Mouse (Mus musculus) urinary bladder, postnatal 36 days (tissue): ENCODE measurements around the gene Dusp3.

Experiments
- DNase-seq, 2 experiments: peaks; one replicate each; pipeline ENCODE4 v3.0.0; 2022; ENCODE audit warnings: low spot score in 2 of 2, mixed read lengths in 1 of 2

Gene Dusp3

GRCm38 (mm10) chr11:101976949-101977348 lies 9.9 kb downstream of the Dusp3 start:
- no peak for DNase-seq

DNA sequence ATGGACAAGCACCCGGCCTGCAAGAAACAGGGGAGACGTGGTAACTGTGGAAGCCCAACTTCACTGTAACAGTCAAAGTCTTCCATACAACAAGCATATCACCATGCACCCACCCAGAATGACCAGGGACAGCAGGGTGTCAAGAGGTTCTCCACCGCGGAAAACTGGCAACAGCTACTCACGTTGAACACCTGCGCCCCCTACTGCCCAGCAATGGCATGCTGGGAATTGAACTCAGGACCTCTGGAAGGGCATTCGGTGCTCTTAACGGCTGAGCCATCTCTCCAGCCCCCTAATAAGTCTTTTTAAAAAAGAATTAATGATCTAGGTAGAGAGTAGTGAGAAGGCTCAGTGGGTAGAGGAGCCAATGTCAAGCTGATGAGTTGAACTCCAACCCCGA lies 11.9 kb downstream of the Dusp3 start:
- no peak for DNase-seq

- DNase-seq, result no peak
These were observed 12.6 kb downstream of the Dusp3 start for GRCm38 (mm10) chr11:101974181-101974580.

DNA sequence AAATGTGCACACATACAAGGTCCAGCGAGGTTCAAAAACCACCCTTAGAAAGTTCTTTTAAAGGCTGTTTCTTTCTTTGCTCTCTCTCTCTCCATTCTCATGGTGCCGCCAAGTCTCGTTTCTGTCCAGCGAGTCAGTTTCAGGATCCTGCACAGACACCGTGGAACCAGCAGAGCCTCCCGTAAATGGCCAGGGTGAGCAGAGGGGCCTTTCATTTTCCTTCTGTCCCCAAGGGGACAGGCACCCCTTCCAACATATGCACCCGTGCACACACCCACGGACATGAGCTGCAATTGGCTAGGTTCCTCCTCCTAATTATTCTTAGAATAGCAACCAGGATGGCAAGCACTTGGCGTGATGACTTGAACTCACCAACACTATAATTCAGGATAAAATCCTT lies 13.3 kb downstream of the Dusp3 start:
- no peak for DNase-seq

- no peak for DNase-seq
These were observed 14.2 kb downstream of the Dusp3 start for GRCm38 (mm10) chr11:101972651-101973050.

DNA sequence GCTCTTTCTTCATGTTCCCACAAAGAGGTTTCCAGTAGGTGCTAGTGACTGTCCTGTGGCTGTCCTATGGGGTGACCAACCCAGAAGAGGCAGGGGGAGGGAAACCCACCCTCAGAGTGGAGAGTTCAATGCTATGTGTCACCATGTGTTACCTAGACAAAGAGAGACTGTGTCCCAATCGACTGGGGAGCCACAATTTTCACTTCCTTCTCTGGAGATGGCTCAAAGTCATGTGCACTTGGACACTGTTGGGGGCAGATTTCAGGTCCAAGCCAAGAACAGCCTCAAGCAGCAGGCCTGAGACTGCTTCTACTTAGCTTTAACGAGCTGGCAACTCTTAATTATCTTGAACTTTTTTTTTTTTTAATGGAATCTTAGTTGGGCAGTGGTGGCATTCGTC lies 14.7 kb downstream of the Dusp3 start:
- no peak for DNase-seq

GRCm38 (mm10) chr11:101971410-101971809 lies 15.4 kb downstream of the Dusp3 start:
- DNase-seq, result no peak

DNA sequence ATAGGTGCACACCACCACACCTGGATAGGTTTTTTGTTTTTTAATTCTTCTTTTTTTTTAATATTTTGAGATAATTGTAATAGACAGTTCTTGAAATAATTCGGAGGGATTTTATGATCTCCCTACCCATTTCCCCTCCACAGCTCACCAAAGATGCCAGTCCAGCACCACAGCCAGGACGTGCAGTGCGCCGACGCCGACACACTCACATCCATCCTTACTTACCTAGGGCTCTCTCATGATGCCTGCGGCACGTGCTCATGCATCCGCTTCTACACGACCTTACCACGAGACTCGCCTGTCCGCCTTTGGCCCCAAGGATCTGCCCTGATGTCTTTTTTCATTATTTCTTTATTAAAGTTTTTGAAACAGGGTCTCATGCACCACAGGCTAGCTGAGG lies 17.0 kb downstream of the Dusp3 start:
- no peak for DNase-seq

DNA sequence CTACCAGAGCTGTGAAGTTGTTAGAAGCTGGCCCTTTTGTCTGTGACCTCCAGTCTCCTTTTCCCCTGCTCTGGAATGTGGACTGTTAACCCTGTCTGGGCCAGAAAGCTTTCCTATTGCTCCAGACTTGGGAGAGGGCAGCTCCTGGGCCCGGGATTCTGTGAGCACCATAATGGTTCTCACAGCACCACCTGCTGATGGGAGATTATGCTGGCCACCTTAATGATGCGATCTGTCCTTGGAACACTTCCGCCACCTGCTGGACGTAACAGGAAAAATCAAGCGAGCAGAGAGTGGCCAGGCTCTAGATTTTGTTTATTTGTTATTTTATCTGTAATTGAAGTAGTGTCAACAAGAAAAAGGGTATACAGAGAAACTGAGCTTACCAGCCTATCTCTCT lies 18.0 kb downstream of the Dusp3 start:
- peak; percentile 73 to 79 for DNase-seq

DNA sequence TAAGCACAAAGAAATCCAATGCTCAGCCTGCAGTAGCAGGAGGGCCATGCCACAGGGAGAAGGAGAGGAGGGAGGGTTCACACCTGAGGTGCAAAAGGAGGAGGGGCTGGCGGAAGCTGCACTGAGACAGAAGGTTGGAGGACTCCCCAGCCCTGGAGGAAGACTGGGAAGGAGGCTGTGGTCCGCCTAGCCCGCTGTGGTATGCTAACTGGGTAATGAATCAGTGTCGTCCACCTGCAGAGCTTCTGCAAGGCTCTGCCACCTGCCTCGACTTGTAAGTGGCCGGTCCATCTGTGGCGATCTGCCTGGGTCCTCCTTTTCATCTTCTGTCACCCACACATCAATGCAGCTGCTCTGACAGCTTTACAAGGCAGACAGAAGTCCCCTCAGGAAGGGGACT lies 18.5 kb downstream of the Dusp3 start:
- DNase-seq, result no peak

- DNase-seq, result no peak
These were observed 19.7 kb downstream of the Dusp3 start, which contains the start of gene Sost for GRCm38 (mm10) chr11:101966965-101967614. Sost (minus strand) TSS chr11:101967015.

- DNase-seq, result no peak
These were observed 21.3 kb downstream of the Dusp3 start for GRCm38 (mm10) chr11:101965553-101965952.

- DNase-seq, result no peak
These were observed 22.2 kb downstream of the Dusp3 start for GRCm38 (mm10) chr11:101964647-101965046.

DNA sequence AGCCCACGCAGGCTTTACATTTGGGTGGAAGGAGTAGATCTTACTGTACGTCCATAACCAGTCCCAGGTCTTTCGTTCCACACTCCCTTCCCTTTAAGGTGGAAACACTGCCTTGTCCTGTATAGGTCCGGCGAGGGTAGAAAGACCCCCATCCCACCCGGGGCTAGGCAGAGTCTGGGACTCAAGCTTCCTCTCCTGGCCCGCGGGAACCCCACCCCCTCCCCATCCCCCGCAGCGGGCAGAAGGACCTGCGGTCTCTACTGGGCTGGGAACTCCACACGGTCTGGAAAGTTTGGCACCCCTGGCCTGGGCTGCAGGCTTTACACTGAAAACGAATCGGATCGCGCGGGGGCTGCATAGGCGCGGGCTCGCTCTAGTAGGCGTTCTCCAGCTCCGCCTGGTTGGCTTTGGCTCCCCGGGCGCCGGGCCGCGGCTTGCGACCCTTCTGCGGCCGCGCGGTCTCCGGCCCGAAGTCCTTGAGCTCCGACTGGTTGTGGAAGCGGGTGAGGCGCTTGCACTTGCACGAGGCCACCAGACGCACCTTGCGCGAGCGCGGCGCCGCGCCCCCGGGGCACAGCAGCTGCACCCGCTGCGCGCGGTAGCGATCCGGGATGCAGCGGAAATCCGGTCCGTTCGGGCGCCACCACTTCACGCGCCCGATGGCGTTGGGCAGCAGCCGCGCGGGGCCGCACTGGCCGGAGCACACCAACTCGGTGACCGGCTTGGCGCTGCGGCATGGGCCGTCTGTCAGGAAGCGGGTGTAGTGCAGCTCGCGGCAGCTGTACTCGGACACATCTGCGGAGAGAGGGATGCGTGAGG lies 23.1 kb downstream of the Dusp3 start:
- DNase-seq, result no peak

- DNase-seq, result no peak
These were observed 23.8 kb downstream of the Dusp3 start for GRCm38 (mm10) chr11:101963043-101963442.

DNA sequence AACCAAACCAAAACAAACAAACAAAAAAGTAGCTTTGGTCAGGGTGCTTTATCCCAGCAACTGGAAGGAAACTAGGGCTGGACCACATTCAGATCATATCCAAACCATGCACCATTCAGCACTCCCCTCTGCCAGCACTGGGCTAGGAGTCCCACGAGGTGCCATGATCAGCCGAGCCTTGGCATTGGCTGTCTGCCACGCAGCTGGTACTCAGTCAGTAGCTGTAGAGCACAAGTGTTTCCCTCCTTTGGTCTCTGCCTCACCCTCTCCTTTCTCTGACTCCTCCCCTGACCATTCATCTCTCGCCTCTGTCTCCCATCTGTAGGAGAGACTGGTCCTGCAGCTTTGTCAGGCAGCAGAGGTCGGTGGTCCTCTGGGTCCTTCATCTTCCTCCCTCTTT lies 29.3 kb downstream of the Dusp3 start:
- DNase-seq, result no peak

GRCm38 (mm10) chr11:101953441-101953840 lies 33.4 kb downstream of the Dusp3 start:
- DNase-seq, result no peak

DNA sequence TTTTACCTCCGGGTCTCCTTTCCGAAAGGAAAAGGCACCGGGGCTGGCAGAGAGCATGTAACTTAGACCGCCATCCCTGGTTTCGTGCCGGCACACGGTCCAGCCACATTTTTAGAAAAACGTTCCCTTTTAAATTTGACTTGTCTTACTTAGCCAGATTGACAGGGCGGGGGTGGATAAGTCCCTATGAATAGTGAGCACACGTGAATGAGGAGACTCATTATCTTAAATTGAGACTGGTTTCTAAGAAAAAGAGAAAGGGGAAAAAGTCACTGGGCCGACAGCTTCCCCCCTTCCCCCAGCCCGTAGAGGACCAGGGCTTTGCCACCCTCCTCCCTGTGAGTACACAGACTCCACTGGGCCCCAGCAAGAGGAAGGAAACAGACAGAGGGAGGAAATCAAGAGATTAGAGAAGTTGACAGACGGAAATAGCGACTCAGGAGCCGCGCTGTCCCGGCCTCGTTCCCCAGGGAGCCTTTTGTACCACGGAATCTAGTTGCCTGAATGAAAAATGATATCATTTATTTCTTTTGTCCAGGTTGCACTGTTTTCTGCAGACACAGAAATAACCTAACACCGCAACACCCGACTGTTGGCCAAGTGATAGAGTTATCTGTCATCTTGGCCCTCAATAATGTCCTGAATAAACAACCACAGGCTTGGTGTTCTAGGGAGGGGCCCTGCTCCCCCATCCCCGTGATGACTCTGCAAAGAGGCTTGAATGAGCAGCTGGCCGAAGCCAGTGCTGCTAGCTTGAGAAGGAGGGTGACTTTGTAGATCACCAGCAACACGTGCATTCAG lies 34.1 kb downstream of the Dusp3 start:
- peak in 1 of 2 experiments; percentile 25 for DNase-seq

GRCm38 (mm10) chr11:101950021-101950420 lies 36.8 kb downstream of the Dusp3 start:
- DNase-seq, result no peak

- DNase-seq, result no peak
These were observed 40.3 kb downstream of the Dusp3 start for GRCm38 (mm10) chr11:101946525-101946924.

- DNase-seq, result no peak
These were observed 43.8 kb downstream of the Dusp3 start for GRCm38 (mm10) chr11:101943055-101943454.

GRCm38 (mm10) chr11:101937108-101937507 lies 49.7 kb downstream of the Dusp3 start:
- peak in 1 of 2 experiments; percentile 2 for DNase-seq
